Mouse (Mus musculus): ENCODE results near the gene Mettl7a3.

DNA sequence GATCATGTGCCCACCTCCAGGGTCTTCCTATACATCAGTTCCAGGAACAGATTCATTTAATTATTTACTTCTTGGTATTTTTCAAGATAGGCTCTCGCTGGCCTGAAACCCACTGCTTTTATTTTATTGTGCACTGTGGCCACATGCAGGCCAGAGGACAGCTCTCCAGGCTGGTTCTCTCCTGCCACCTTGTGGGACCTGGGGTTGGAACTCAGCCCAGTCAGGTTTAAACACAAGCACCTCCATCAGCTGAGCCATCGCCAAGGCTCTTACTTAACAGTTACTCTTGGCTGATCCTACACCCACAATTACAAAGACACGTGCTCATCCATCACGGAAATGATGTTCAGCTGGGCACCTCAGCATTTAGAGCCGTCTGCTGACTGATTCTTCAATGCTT, 13.6 kb upstream of the Mettl7a3 start:
- peak; percentile 73 for TF ChIP-seq CTCF (IDR thresholded peaks at IDR 0.05; ENCODE audit: low read depth)
- TF ChIP-seq EP300 (optimal IDR thresholded peaks at IDR 0.05), result no peak
